Mouse (Mus musculus) kidney, postnatal 0 days (tissue): Measurements from ENCODE around the gene Gh. TPM values are rescaled to one million over a fixed set of nuclear protein-coding genes. Genes with fewer than 3 reads are reported as not detected.

ENCODE experiments used
- ATAC-seq: fragments of 200-750 bp; cut with Nextera tagmentation; replicated peaks from 2 replicates; pipeline ENCODE4 v1.8.0; 2017; ENCODE audit warnings: low read depth, moderate number of reproducible peaks, moderate TSS enrichment, moderate library complexity; ENCODE audit not compliant: low FRiP score
- DNase-seq: peaks from one replicate; pipeline ENCODE4 v3.0.0-alpha.2; 2016; ENCODE audit warnings: low spot score
- H3K27ac ChIP-seq: fragments of 300-500 bp; sonication (generic); 2 replicates; pipeline ENCODE4 v1.5.1; 2014; ENCODE audit warnings: mild to moderate bottlenecking
- H3K27me3 ChIP-seq: fragments of 300-500 bp; sonication (generic); 2 replicates; pipeline ENCODE4 v1.6.1; 2014; ENCODE audit warnings: low read length, mixed read lengths; ENCODE audit not compliant: insufficient read depth
- H3K36me3 ChIP-seq: fragments of 300-500 bp; sonication (generic); 2 replicates; pipeline ENCODE4 v1.6.1; 2014; ENCODE audit warnings: low read length, mixed read lengths; ENCODE audit not compliant: insufficient read depth
- H3K4me1 ChIP-seq: fragments of 300-500 bp; sonication (generic); replicated peaks from 2 replicates; pipeline ENCODE4 v1.6.1; 2014; ENCODE audit warnings: antibody characterized with exemption, low read length, mixed read lengths; ENCODE audit not compliant: insufficient read depth
- H3K4me2 ChIP-seq: fragments of 300-500 bp; sonication (generic); 2 replicates; pipeline ENCODE4 v1.6.1; 2014; ENCODE audit warnings: mild to moderate bottlenecking, low read length, moderate library complexity, mixed read lengths
- H3K4me3 ChIP-seq: fragments of 300-500 bp; sonication (generic); replicated peaks from 2 replicates; pipeline ENCODE4 v1.5.1; 2014; ENCODE audit warnings: low read depth, low read length
- H3K9ac ChIP-seq: fragments of 300-500 bp; sonication (generic); 2 replicates; pipeline ENCODE4 v1.6.1; 2014; ENCODE audit warnings: low read depth, low read length
- H3K9me3 ChIP-seq: fragments of 300-500 bp; sonication (generic); replicated peaks from 2 replicates; pipeline ENCODE4 v1.6.1; 2016; ENCODE audit warnings: low read length, inconsistent platforms, mixed read lengths
- CTCF ChIP-seq: IDR thresholded peaks from 2 replicates; pipeline ENCODE4 v1.5.1; 2016; ENCODE audit warnings: antibody characterized with exemption, low read depth, mild to moderate bottlenecking, moderate library complexity
- WGBS: fragments of 180-500 bp; shearing (Covaris S2); extraction: QIAGEN DNeasy Blood & Tissue Kit; methylation state at CpG from one replicate; pipeline ENCODE4 v1.1.7; 2014; 5-methylcytosine and 5-hydroxymethylcytosine counted together
- polyA plus RNA-seq: library from polyadenylated mRNA; unstranded; fragments of >200 nt; fragmentation: Nextera tagmentation; extraction: Ambion mirVana; gene quantifications from 2 replicates; pipeline ENCODE4 v1.2.1, GENCODE M21; 2015

The Gh gene
- polyA plus RNA-seq, 1 experiment from 2014 or later = not detected

DNA sequence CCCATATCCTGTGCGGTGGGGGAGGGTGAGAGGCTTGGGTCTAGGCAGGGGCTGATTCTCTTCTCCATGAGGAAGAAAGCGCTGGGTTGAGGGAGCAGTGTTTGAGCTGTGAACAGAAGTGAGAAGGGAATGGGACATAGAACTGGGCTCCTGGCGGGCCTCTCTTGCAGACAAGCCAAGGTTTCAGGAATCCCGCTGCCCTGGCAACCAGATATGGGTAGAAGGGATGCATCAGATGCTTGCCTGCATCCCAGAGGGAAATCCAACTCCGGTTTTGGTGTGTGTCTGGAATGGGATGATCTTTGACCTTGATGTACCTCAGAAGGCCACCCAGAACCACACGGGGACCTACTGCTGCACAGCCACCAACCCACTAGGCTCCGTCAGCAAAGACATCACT lies 15.5 kb downstream of the Gh start:
- Histone ChIP-seq H3K27me3 (no peaks in the 10 kb centered on the region), H3K4me3 (no peak overlapping the region), H3K9me3 (no peaks in the 10 kb centered on the region), H3K36me3 (no peaks in the 10 kb centered on the region), H3K4me1 (no peaks in the 10 kb centered on the region), H3K4me2 (no peak overlapping the region), H3K27ac (no peak overlapping the region), H3K9ac (no peak overlapping the region)
- DNase-seq = no peak
- no peak for TF ChIP-seq CTCF
- WGBS = 85% methylated on average over 7 of the region's 7 CpGs
- ATAC-seq = no peak

- no peaks in the 10 kb centered on the region for H3K9me3 ChIP-seq
- no peak overlapping the region for H3K27ac ChIP-seq
- DNase-seq = no peak
- no peak for ATAC-seq
- no peak for TF ChIP-seq CTCF
- 64% methylated on average over 8 of the region's 8 CpGs for WGBS
- H3K4me3 ChIP-seq = no peak overlapping the region
- no peaks in the 10 kb centered on the region for H3K36me3 ChIP-seq
- H3K4me1 ChIP-seq = no peaks in the 10 kb centered on the region
- H3K9ac ChIP-seq = no peak overlapping the region
- no peak overlapping the region for H3K4me2 ChIP-seq
- H3K27me3 ChIP-seq = no peaks in the 10 kb centered on the region
Measured at GRCm38 (mm10) chr11:106284126-106284525, 17.5 kb downstream of the Gh start.

DNA sequence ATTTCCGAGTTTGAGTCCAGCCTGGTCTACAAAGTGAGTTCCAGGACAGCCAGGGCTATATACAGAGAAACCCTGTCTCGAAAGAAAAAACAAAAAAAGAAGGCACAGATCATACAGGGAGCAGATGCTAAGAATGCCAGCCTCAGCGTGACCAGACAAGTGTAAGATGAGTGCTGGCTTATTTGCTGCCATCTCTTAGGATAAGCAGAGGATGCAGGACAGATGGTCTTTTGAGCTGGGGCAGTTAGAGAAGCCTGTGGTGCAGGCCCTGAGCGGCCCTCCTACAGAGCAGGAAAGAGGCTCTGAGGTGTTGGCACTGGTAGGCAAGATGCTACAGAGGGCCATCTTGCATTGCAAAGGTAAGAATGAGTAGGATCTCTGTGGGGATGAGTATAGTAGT lies 18.3 kb downstream of the Gh start:
- WGBS = 83% methylated on average over 4 of the region's 4 CpGs
- H3K9ac ChIP-seq = no peak overlapping the region
- no peaks in the 10 kb centered on the region for H3K27me3 ChIP-seq
- no peak for DNase-seq
- TF ChIP-seq CTCF = no peak
- H3K4me1 ChIP-seq = no peaks in the 10 kb centered on the region
- no peak overlapping the region for H3K4me2 ChIP-seq
- H3K4me3 ChIP-seq = no peak overlapping the region
- H3K9me3 ChIP-seq = no peaks in the 10 kb centered on the region
- no peak for ATAC-seq
- H3K36me3 ChIP-seq = no peaks in the 10 kb centered on the region
- H3K27ac ChIP-seq = no peak overlapping the region

- no peak overlapping the region for H3K27ac ChIP-seq
- no peaks in the 10 kb centered on the region for H3K9me3 ChIP-seq
- H3K27me3 ChIP-seq = no peaks in the 10 kb centered on the region
- H3K9ac ChIP-seq = no peak overlapping the region
- no peak overlapping the region for H3K4me2 ChIP-seq
- DNase-seq = no peak
- no peak overlapping the region for H3K4me3 ChIP-seq
- no peaks in the 10 kb centered on the region for H3K4me1 ChIP-seq
- H3K36me3 ChIP-seq = no peaks in the 10 kb centered on the region
- 78% methylated on average over 6 of the region's 6 CpGs for WGBS
- TF ChIP-seq CTCF = no peak
- ATAC-seq = no peak
Measured at GRCm38 (mm10) chr11:106282452-106282851, 19.2 kb downstream of the Gh start.

DNA sequence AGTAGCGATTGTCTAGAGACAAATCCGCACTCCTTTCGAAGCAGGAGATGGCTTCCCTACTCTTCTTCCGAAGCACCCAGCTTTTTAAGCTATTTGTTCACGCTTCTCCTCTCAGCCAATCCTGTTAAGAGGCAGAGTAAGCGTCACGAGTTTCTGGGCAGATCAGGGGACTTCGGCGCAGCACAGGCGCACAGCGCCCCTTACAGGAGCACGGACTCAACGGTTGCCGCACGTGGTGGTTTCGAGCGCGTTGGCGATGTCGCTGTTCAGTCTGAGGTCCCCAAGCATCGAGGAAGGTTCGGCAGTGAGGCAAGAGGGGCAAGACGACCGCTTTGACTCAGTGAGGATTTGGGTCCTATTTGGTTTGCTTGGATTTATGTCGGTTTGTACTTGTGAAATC lies 25.2 kb downstream of the Gh start, which contains the start of gene Tcam1:
TSS of gene Tcam1 (plus strand) at position 219 of the 400 bp plus-strand sequence.
- H3K9me3 ChIP-seq = no peaks in the 10 kb centered on the region
- TF ChIP-seq CTCF = peak; percentile 87
- H3K27me3 ChIP-seq = no peaks in the 10 kb centered on the region
- DNase-seq (peak; percentile 98), ATAC-seq (peak; percentile 43)
- H3K27ac ChIP-seq = peak within 1 kb of the TSS; percentile 66; the same call in 1 of the 2 replicates
- H3K4me1 ChIP-seq = peaks cover 6% of the 10 kb centered on the region; the same call in 1 of the 2 replicates
- 3% methylated on average over 25 of the region's 25 CpGs for WGBS
- no peaks in the 10 kb centered on the region for H3K36me3 ChIP-seq
- no peak within 1 kb of the TSS for H3K4me3 ChIP-seq
- no peak within 1 kb of the TSS for H3K9ac ChIP-seq
- H3K4me2 ChIP-seq = peak within 1 kb of the TSS; percentile 45

DNA sequence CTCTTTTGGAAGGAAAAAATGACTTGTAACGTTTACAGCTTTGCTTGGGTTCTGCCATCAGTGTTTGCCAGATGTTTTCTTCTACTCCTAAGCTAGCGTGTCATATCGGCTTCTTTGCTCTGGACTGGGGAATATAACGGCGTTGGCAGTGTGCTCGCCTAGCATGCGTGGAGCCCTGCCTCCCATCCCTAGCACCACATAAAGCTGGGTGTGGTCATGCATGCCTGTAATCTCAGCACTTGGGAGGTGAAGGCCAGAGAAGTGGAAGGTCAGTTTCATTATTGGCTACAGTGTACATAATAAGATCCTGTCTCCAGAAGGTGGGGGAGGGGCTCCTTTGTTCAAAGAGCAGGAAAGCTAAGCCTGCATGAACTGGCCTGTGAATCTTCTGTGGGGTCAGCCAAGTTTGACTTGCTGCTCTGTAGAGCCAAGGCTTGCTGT lies 26.7 kb downstream of the Gh start:
- Histone ChIP-seq H3K9ac (no peak overlapping the region), H3K4me3 (no peak overlapping the region), H3K36me3 (no peaks in the 10 kb centered on the region), H3K27me3 (no peaks in the 10 kb centered on the region), H3K9me3 (no peaks in the 10 kb centered on the region), H3K27ac (peak overlapping the region; percentile 66), H3K4me2 (no peak overlapping the region), H3K4me1 (peaks cover 20% of the 10 kb centered on the region; the same call in 1 of the 2 replicates)
- WGBS = 38% methylated on average over 7 of the region's 7 CpGs
- ATAC-seq (0 out of 2 replicates have a peak, but pooled peaks have one; percentile 0), DNase-seq (peak; percentile 88)
- TF ChIP-seq CTCF = no peak

DNA sequence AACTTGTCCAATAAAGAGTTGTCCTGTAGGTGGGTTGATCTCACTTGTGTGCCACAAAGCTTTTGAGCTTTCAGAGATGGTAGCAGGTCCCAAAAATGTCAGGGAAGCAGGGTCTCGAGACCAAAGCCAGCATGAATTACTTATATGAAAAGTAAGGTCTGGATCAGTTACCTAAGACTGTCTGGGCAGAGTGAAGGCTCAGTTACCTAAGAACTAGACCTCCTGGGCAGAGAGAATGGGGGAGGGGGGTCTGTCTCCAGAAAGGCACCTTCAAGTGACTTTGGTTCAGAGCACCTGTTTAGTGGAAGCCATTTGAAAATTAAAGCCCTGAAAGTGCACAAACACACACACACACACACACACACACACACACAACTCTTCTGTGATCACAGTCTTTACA lies 27.3 kb downstream of the Gh start:
- Histone ChIP-seq H3K4me2 (no peak overlapping the region), H3K36me3 (no peaks in the 10 kb centered on the region), H3K9ac (no peak overlapping the region), H3K9me3 (no peaks in the 10 kb centered on the region), H3K27me3 (no peaks in the 10 kb centered on the region), H3K4me1 (peaks cover 22% of the 10 kb centered on the region; the same call in 1 of the 2 replicates), H3K27ac (peak overlapping the region; percentile 66), H3K4me3 (no peak overlapping the region)
- no peak for TF ChIP-seq CTCF
- WGBS = 55% methylated on average over 1 of the region's 1 CpGs
- DNase-seq = no peak
- no peak for ATAC-seq
